Mouse (Mus musculus) embryonic fibroblast, embryonic 13.5 days (primary cell): ENCODE results near the gene Ndufb10. TPM values are rescaled to one million over a fixed set of nuclear protein-coding genes. Genes with fewer than 3 reads are reported as not detected.

ENCODE experiments used
- H3K27ac ChIP-seq: 2 replicates; pipeline ENCODE4 v1.5.1; 2012; ENCODE audit warnings: low read length, control low read depth, inconsistent platforms; ENCODE audit not compliant: insufficient read depth
- H3K4me1 ChIP-seq: 2 replicates; pipeline ENCODE4 v1.6.1; 2011; ENCODE audit warnings: low read length; ENCODE audit not compliant: control insufficient read depth, insufficient read depth
- H3K4me3 ChIP-seq: 2 replicates; pipeline ENCODE4 v1.5.1; 2011; ENCODE audit warnings: mild to moderate bottlenecking, control low read depth, low read length; ENCODE audit not compliant: insufficient read depth
- CTCF ChIP-seq: IDR thresholded peaks from 2 replicates; pipeline ENCODE4 v1.5.1; 2011; ENCODE audit warnings: mild to moderate bottlenecking, control low read depth, low read length, moderate library complexity, borderline replicate concordance; ENCODE audit not compliant: insufficient read depth
- POLR2A ChIP-seq: IDR thresholded peaks from 2 replicates; pipeline ENCODE4 v1.6.1; 2011; ENCODE audit warnings: low read depth, mild to moderate bottlenecking, control low read depth, low read length, moderate library complexity
- polyA plus RNA-seq: library from polyadenylated mRNA; stranded (reverse); fragments of >200 nt; gene quantifications from 2 replicates; pipeline ENCODE4 v1.2.4, GENCODE M21; 2011; ENCODE audit warnings: low read depth; ENCODE audit not compliant: missing spikeins, insufficient read length

Gene Ndufb10
- polyA plus RNA-seq, 1 experiment: 96.8 TPM

- Histone ChIP-seq H3K4me1 (no peaks in the 10 kb centered on the region), H3K4me3 (peak within 1 kb of the TSS; percentile 46), H3K27ac (no peak within 1 kb of the TSS)
- no peak for TF ChIP-seq POLR2A
- no peak for TF ChIP-seq CTCF
Observed at GRCm38 (mm10) chr17:24689251-24690081, 34.8 kb downstream of the Ndufb10 start, which contains the start of gene Syngr3. TSS of gene Syngr3 (minus strand) at chr17:24689955.

DNA sequence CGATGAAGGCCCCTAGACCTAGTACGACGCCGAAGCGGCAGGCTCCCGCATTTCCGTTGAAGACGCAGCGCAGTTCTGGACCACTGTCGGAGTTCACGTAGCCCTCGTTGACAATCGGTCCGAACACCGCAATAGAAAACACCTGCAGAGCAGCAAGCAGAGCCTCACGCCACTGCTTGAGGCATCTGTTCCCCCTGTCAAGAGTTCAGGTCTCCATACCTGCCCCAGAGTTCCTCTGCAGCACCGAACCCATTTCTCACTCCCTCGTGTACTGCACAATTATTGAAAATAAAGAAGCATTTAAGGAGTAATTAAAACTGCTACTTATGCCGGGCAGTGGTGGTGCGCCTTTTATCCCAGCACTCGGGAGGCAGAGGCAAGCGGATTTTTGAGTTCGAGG lies 36.7 kb downstream of the Ndufb10 start:
- Histone ChIP-seq H3K4me3 (peak overlapping the region; percentile 18; the same call in 1 of the 2 replicates), H3K4me1 (no peaks in the 10 kb centered on the region), H3K27ac (no peak overlapping the region)
- TF ChIP-seq POLR2A (no peak), CTCF (no peak)

- Histone ChIP-seq H3K4me3 (peak overlapping the region; percentile 18), H3K4me1 (no peaks in the 10 kb centered on the region), H3K27ac (no peak overlapping the region)
- TF ChIP-seq CTCF (no peak), POLR2A (no peak)
Observed at GRCm38 (mm10) chr17:24687146-24687595, 37.1 kb downstream of the Ndufb10 start.

DNA sequence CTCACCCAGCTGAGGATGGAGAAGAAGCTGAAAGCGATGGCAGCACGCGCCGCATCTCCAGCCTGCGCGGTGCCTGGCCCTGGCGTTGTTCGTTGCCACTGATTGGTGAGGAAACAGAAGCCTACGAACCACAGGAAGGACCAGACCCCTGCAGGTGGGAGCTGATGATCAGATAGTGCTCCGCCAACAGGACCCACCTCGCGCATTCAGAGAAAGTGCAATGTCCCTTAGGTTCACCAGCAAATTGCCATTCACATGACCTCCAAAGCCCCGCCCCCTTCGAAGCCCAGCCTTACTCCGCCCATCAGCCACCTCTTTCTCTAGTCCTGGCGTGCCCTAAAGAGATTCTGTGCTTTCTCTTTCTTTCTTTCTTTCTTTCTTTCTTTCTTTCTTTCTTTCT lies 37.8 kb downstream of the Ndufb10 start:
- TF ChIP-seq POLR2A (no peak), CTCF (no peak)
- Histone ChIP-seq H3K4me3 (no peak overlapping the region), H3K4me1 (no peaks in the 10 kb centered on the region), H3K27ac (no peak overlapping the region)

GRCm38 (mm10) chr17:24677500-24678080 lies 46.7 kb downstream of the Ndufb10 start:
- Histone ChIP-seq H3K27ac (no peak overlapping the region), H3K4me1 (no peaks in the 10 kb centered on the region), H3K4me3 (no peak overlapping the region)
- TF ChIP-seq POLR2A (no peak), CTCF (no peak)

DNA sequence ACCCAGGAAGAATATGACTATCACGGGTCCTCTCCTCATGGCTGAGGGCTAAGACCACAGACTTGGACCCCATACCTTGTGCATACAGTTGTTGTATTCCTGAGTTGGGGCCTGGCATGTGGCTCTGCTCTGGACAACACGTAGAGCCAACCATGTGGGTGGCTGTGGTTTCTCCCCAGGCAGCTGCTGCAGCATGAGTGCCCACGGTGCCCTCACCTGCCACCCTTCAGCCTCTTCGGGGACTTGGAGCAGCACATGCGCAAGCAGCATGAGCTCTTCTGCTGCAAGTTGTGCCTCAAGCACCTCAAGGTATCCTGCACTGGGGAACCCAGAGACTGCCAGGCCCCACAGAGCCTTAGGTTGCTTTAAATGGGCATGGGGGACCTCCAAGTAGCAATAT lies 47.4 kb downstream of the Ndufb10 start:
- no peak overlapping the region for H3K4me3 ChIP-seq
- H3K27ac ChIP-seq: no peak overlapping the region
- H3K4me1 ChIP-seq: peaks cover 4% of the 10 kb centered on the region; the same call in 1 of the 2 replicates
- TF ChIP-seq POLR2A (no peak), CTCF (no peak)

- H3K27ac ChIP-seq: no peak overlapping the region
- peaks cover 10% of the 10 kb centered on the region; the same call in 1 of the 2 replicates for H3K4me1 ChIP-seq
- TF ChIP-seq POLR2A (no peak), CTCF (peak; percentile 44; the same call in 1 of the 2 replicates)
- no peak overlapping the region for H3K4me3 ChIP-seq
Observed at GRCm38 (mm10) chr17:24676187-24676586, 48.1 kb downstream of the Ndufb10 start.

- Histone ChIP-seq H3K27ac (no peak overlapping the region), H3K4me1 (peaks cover 12% of the 10 kb centered on the region; the same call in 1 of the 2 replicates), H3K4me3 (no peak overlapping the region)
- TF ChIP-seq POLR2A (no peak), CTCF (no peak)
Observed at GRCm38 (mm10) chr17:24674277-24674676, 50.0 kb downstream of the Ndufb10 start.

- H3K4me1 ChIP-seq: peaks cover 16% of the 10 kb centered on the region; the same call in 1 of the 2 replicates
- H3K27ac ChIP-seq: 0 out of 2 replicates have a peak overlapping the region, but pooled peaks have one; percentile 2
- H3K4me3 ChIP-seq: peak overlapping the region; percentile 3
- TF ChIP-seq CTCF: no peak
- TF ChIP-seq POLR2A: no peak
Observed at GRCm38 (mm10) chr17:24672141-24672540, 52.1 kb downstream of the Ndufb10 start.

Other genes starting within 250 kb of the Ndufb10 start
- gene Mlst8, start 245.4 kb downstream of the Ndufb10 start, polyA plus RNA-seq: 20.9 and 23.3 TPM in 2 replicates
- not detected in 2 replicates for gene Caskin1, start 235.9 kb downstream of the Ndufb10 start, polyA plus RNA-seq
- gene Traf7, start 196.5 kb downstream of the Ndufb10 start, polyA plus RNA-seq: 161 and 163 TPM in 2 replicates
- gene Rab26, start 190.3 kb downstream of the Ndufb10 start, polyA plus RNA-seq: 1.4 and 1.6 TPM in 2 replicates
- 63.1 and 66.7 TPM in 2 replicates for gene Pkd1, start 174.6 kb downstream of the Ndufb10 start, polyA plus RNA-seq
- gene Tsc2, start 91.8 kb downstream of the Ndufb10 start, polyA plus RNA-seq: 75.0 and 83.8 TPM in 2 replicates
- gene Nthl1, start 91.8 kb downstream of the Ndufb10 start, polyA plus RNA-seq: 8.7 and 11.1 TPM in 2 replicates
- 24.2 and 25.9 TPM in 2 replicates for gene Slc9a3r2, start 74.2 kb downstream of the Ndufb10 start, polyA plus RNA-seq
- gene Npw, start 66.0 kb downstream of the Ndufb10 start, polyA plus RNA-seq: not detected in 2 replicates
- gene Zfp598, start 54.8 kb downstream of the Ndufb10 start, polyA plus RNA-seq: 21.6 and 22.2 TPM in 2 replicates
- 0.99 and 1.1 TPM in 2 replicates for gene Syngr3, start 34.5 kb downstream of the Ndufb10 start, polyA plus RNA-seq
- 26.8 and 34.7 TPM in 2 replicates for gene Gfer, start 28.3 kb downstream of the Ndufb10 start, polyA plus RNA-seq
- 1.2 and 2.4 TPM in 2 replicates for gene Noxo1, start 28.2 kb downstream of the Ndufb10 start, polyA plus RNA-seq
- gene Tbl3, start 16.8 kb downstream of the Ndufb10 start, polyA plus RNA-seq: 24.8 and 27.5 TPM in 2 replicates
- 0.58 TPM in 1 of 2 replicates, not detected in the other for gene Rnf151, start 6.4 kb downstream of the Ndufb10 start, polyA plus RNA-seq
- 1,298 and 1,393 TPM in 2 replicates for gene Rps2, start 6.4 kb downstream of the Ndufb10 start, polyA plus RNA-seq
- not detected in 2 replicates for gene Rpl3l, start 3.3 kb upstream of the Ndufb10 start, polyA plus RNA-seq
- 80.8 and 110 TPM in 2 replicates for gene Msrb1, start 12.2 kb upstream of the Ndufb10 start, polyA plus RNA-seq
- not detected in 2 replicates for gene Hs3st6, start 28.5 kb upstream of the Ndufb10 start, polyA plus RNA-seq
- gene Meiob, start 79.8 kb upstream of the Ndufb10 start, polyA plus RNA-seq: not detected in 2 replicates
- 14.3 and 18.9 TPM in 2 replicates for gene Hagh, start 115.7 kb upstream of the Ndufb10 start, polyA plus RNA-seq
- gene Fahd1, start 125.9 kb upstream of the Ndufb10 start, polyA plus RNA-seq: 9.3 and 11.5 TPM in 2 replicates
- gene Igfals, start 141.5 kb upstream of the Ndufb10 start, polyA plus RNA-seq: not detected in 2 replicates
- gene Nubp2, start 161.9 kb upstream of the Ndufb10 start, polyA plus RNA-seq: 22.2 and 25.6 TPM in 2 replicates
- gene Spsb3, start 162.2 kb upstream of the Ndufb10 start, polyA plus RNA-seq: 15.5 and 17.4 TPM in 2 replicates
- 12.4 and 14.7 TPM in 2 replicates for gene Eme2, start 170.6 kb upstream of the Ndufb10 start, polyA plus RNA-seq
- 25.5 and 28.7 TPM in 2 replicates for gene Mrps34, start 170.6 kb upstream of the Ndufb10 start, polyA plus RNA-seq
- 2.7 and 4.7 TPM in 2 replicates for gene Nme3, start 172.0 kb upstream of the Ndufb10 start, polyA plus RNA-seq
- gene Mapk8ip3, start 212.5 kb upstream of the Ndufb10 start, polyA plus RNA-seq: 61.9 and 72.0 TPM in 2 replicates
- gene Jpt2, start 236.2 kb upstream of the Ndufb10 start, polyA plus RNA-seq: 90.5 and 109 TPM in 2 replicates